Mouse (Mus musculus): ENCODE measurements around the gene Bfsp2. TPM values are rescaled to one million over a fixed set of nuclear protein-coding genes. Genes with fewer than 3 reads are reported as not detected.

Gene Bfsp2
- polyA plus RNA-seq, 1 experiment: 1.4 TPM

GRCm38 (mm10) chr9:103501861-103502364 is 21.7 kb upstream of the Bfsp2 start:
- Histone ChIP-seq H3K36me3 (ENCODE audit: control insufficient read depth, insufficient read depth, low read length) (no peaks in the 10 kb centered on the region), H3K27me3 (ENCODE audit: control insufficient read depth, insufficient read depth, low read length) (no peaks in the 10 kb centered on the region), H3K27ac (ENCODE audit: control insufficient read depth, insufficient read depth, low read length) (no peak overlapping the region), H3K4me3 (ENCODE audit: control insufficient read depth, insufficient read depth, low read length) (no peak overlapping the region), H3K4me1 (replicated peaks; ENCODE audit: control insufficient read depth, insufficient read depth, low read length) (peaks cover 11% of the 10 kb centered on the region)
- 24% methylated on average over 14 of the region's 14 CpGs for WGBS
- TF ChIP-seq CTCF (IDR thresholded peaks at IDR 0.05; ENCODE audit: borderline replicate concordance, control insufficient read depth, extremely low read depth, insufficient read depth, low read length, poor library complexity) (no peak), POLR2A (IDR thresholded peaks at IDR 0.05; ENCODE audit: control insufficient read depth, extremely low read depth, insufficient read depth, low read length, poor library complexity) (no peak)
- DNase-seq: no peak

- no peak for DNase-seq
- Histone ChIP-seq H3K4me1 (replicated peaks; ENCODE audit: control insufficient read depth, insufficient read depth, low read length) (peaks cover 11% of the 10 kb centered on the region), H3K27ac (ENCODE audit: control insufficient read depth, insufficient read depth, low read length) (no peak overlapping the region), H3K4me3 (ENCODE audit: control insufficient read depth, insufficient read depth, low read length) (no peak overlapping the region), H3K27me3 (ENCODE audit: control insufficient read depth, insufficient read depth, low read length) (no peaks in the 10 kb centered on the region), H3K36me3 (ENCODE audit: control insufficient read depth, insufficient read depth, low read length) (no peaks in the 10 kb centered on the region)
- 68% methylated on average over 18 of the region's 18 CpGs for WGBS
- TF ChIP-seq POLR2A (IDR thresholded peaks at IDR 0.05; ENCODE audit: control insufficient read depth, extremely low read depth, insufficient read depth, low read length, poor library complexity) (no peak), CTCF (IDR thresholded peaks at IDR 0.05; ENCODE audit: borderline replicate concordance, control insufficient read depth, extremely low read depth, insufficient read depth, low read length, poor library complexity) (no peak)
Measured at GRCm38 (mm10) chr9:103499366-103499765, 19.1 kb upstream of the Bfsp2 start.

GRCm38 (mm10) chr9:103498699-103499098 is 18.5 kb upstream of the Bfsp2 start:
- Histone ChIP-seq H3K4me3 (ENCODE audit: control insufficient read depth, insufficient read depth, low read length) (no peak overlapping the region), H3K27ac (ENCODE audit: control insufficient read depth, insufficient read depth, low read length) (no peak overlapping the region), H3K4me1 (replicated peaks; ENCODE audit: control insufficient read depth, insufficient read depth, low read length) (peaks cover 11% of the 10 kb centered on the region), H3K27me3 (ENCODE audit: control insufficient read depth, insufficient read depth, low read length) (no peaks in the 10 kb centered on the region), H3K36me3 (ENCODE audit: control insufficient read depth, insufficient read depth, low read length) (no peaks in the 10 kb centered on the region)
- 29% methylated on average over 8 of the region's 8 CpGs for WGBS
- TF ChIP-seq POLR2A (IDR thresholded peaks at IDR 0.05; ENCODE audit: control insufficient read depth, extremely low read depth, insufficient read depth, low read length, poor library complexity) (no peak), CTCF (IDR thresholded peaks at IDR 0.05; ENCODE audit: borderline replicate concordance, control insufficient read depth, extremely low read depth, insufficient read depth, low read length, poor library complexity) (no peak)
- DNase-seq: no peak

- Histone ChIP-seq H3K27ac (ENCODE audit: control insufficient read depth, insufficient read depth, low read length) (no peak overlapping the region), H3K27me3 (ENCODE audit: control insufficient read depth, insufficient read depth, low read length) (no peaks in the 10 kb centered on the region), H3K4me1 (replicated peaks; ENCODE audit: control insufficient read depth, insufficient read depth, low read length) (peaks cover under 1% of the 10 kb centered on the region), H3K36me3 (ENCODE audit: control insufficient read depth, insufficient read depth, low read length) (no peaks in the 10 kb centered on the region), H3K4me3 (ENCODE audit: control insufficient read depth, insufficient read depth, low read length) (no peak overlapping the region)
- TF ChIP-seq CTCF (IDR thresholded peaks at IDR 0.05; ENCODE audit: borderline replicate concordance, control insufficient read depth, extremely low read depth, insufficient read depth, low read length, poor library complexity) (no peak), POLR2A (IDR thresholded peaks at IDR 0.05; ENCODE audit: control insufficient read depth, extremely low read depth, insufficient read depth, low read length, poor library complexity) (no peak)
- WGBS: 96% methylated on average over 11 of the region's 11 CpGs
- no peak for DNase-seq
Measured at GRCm38 (mm10) chr9:103495391-103495790, 15.2 kb upstream of the Bfsp2 start.

GRCm38 (mm10) chr9:103494346-103495020 is 14.3 kb upstream of the Bfsp2 start:
- Histone ChIP-seq H3K27me3 (ENCODE audit: control insufficient read depth, insufficient read depth, low read length) (no peaks in the 10 kb centered on the region), H3K4me3 (ENCODE audit: control insufficient read depth, insufficient read depth, low read length) (no peak overlapping the region), H3K4me1 (replicated peaks; ENCODE audit: control insufficient read depth, insufficient read depth, low read length) (peaks cover 8% of the 10 kb centered on the region), H3K36me3 (ENCODE audit: control insufficient read depth, insufficient read depth, low read length) (no peaks in the 10 kb centered on the region), H3K27ac (ENCODE audit: control insufficient read depth, insufficient read depth, low read length) (no peak overlapping the region)
- 68% methylated on average over 7 of the region's 7 CpGs for WGBS
- DNase-seq: no peak
- TF ChIP-seq POLR2A (IDR thresholded peaks at IDR 0.05; ENCODE audit: control insufficient read depth, extremely low read depth, insufficient read depth, low read length, poor library complexity): no peak

- peaks cover 29% of the 10 kb centered on the region for H3K4me1 ChIP-seq (replicated peaks; ENCODE audit: control insufficient read depth, insufficient read depth, low read length)
- TF ChIP-seq POLR2A (IDR thresholded peaks at IDR 0.05; ENCODE audit: control insufficient read depth, extremely low read depth, insufficient read depth, low read length, poor library complexity) (no peak), CTCF (IDR thresholded peaks at IDR 0.05; ENCODE audit: borderline replicate concordance, control insufficient read depth, extremely low read depth, insufficient read depth, low read length, poor library complexity) (no peak)
- no peak overlapping the region for H3K27ac ChIP-seq (ENCODE audit: control insufficient read depth, insufficient read depth, low read length)
- H3K4me3 ChIP-seq (ENCODE audit: control insufficient read depth, insufficient read depth, low read length): no peak overlapping the region
- 87% methylated on average over 8 of the region's 8 CpGs for WGBS
- no peaks in the 10 kb centered on the region for H3K27me3 ChIP-seq (ENCODE audit: control insufficient read depth, insufficient read depth, low read length)
- H3K36me3 ChIP-seq (ENCODE audit: control insufficient read depth, insufficient read depth, low read length): no peaks in the 10 kb centered on the region
- no peak for DNase-seq
Measured at GRCm38 (mm10) chr9:103491985-103492384, 11.8 kb upstream of the Bfsp2 start.

GRCm38 (mm10) chr9:103490439-103490838 is 10.2 kb upstream of the Bfsp2 start:
- DNase-seq: peak; percentile 82
- H3K27ac ChIP-seq (ENCODE audit: control insufficient read depth, insufficient read depth, low read length): no peak overlapping the region
- H3K4me1 ChIP-seq (replicated peaks; ENCODE audit: control insufficient read depth, insufficient read depth, low read length): peaks cover 42% of the 10 kb centered on the region
- peak; percentile 94 for TF ChIP-seq CTCF (IDR thresholded peaks at IDR 0.05; ENCODE audit: borderline replicate concordance, control insufficient read depth, extremely low read depth, insufficient read depth, low read length, poor library complexity)
- no peak for TF ChIP-seq POLR2A (IDR thresholded peaks at IDR 0.05; ENCODE audit: control insufficient read depth, extremely low read depth, insufficient read depth, low read length, poor library complexity)
- no peaks in the 10 kb centered on the region for H3K27me3 ChIP-seq (ENCODE audit: control insufficient read depth, insufficient read depth, low read length)
- no peak overlapping the region for H3K4me3 ChIP-seq (ENCODE audit: control insufficient read depth, insufficient read depth, low read length)
- WGBS: 38% methylated on average over 2 of the region's 2 CpGs
- no peaks in the 10 kb centered on the region for H3K36me3 ChIP-seq (ENCODE audit: control insufficient read depth, insufficient read depth, low read length)
